Comparison of ENCODE assay signal across 26 mouse cellular contexts in genomic region chr7:100163506-100163905, GRCm38 (mm10). TPM values are rescaled to one million over a fixed set of nuclear protein-coding genes. Genes with fewer than 3 reads are reported as not detected.
DNase-seq lines count a peak whose midpoint lies in the region; ATAC-seq and TF ChIP-seq lines count a peak whose summit lies in the region.
"Had no signal": no experiment of that assay in that cellular context is flagged by ENCODE, and none has a peak within 500 bp of the region (broad histone marks: within the 10 kb centered on the region; RNA-seq: fewer than 3 reads in every experiment).

No protein-coding gene starts in this region.

- H3K4me1 ChIP-seq in embryonic facial prominence, embryonic 14.5 days (ENCODE audit: control insufficient read depth, insufficient read depth, low read length) = peaks cover 4% of the 10 kb centered on the region
- H3K4me1 ChIP-seq in embryonic facial prominence, embryonic 10.5 days = peaks cover 15% of the 10 kb centered on the region
- H3K4me1 ChIP-seq in intestine, embryonic 14.5 days (replicated peaks; ENCODE audit: control insufficient read depth, insufficient read depth, low read length) = 0 out of 2 replicates have a peak, but pooled peaks cover 6% of the 10 kb centered on the region
- H3K4me1 ChIP-seq in intestine, postnatal 0 days (replicated peaks; ENCODE audit: control insufficient read depth, insufficient read depth, low read length) = no peaks in the 10 kb centered on the region
- peaks cover 17% of the 10 kb centered on the region for H3K4me1 ChIP-seq in forebrain, embryonic 10.5 days

- no peak overlapping the region for H3K9ac ChIP-seq in embryonic facial prominence, embryonic 14.5 days (ENCODE audit: low read depth, low read length)
- no peak overlapping the region for H3K9ac ChIP-seq in intestine, embryonic 14.5 days (ENCODE audit: low read length)
- H3K9ac ChIP-seq in intestine, postnatal 0 days (ENCODE audit: low read depth, low read length) = no peak overlapping the region
- H3K9ac ChIP-seq: embryonic facial prominence, embryonic 15.5 days; forebrain, embryonic 12.5 days; forebrain, embryonic 15.5 days; hindbrain, embryonic 12.5 days had no signal

- ATAC-seq in embryonic facial prominence, embryonic 14.5 days (ENCODE audit: low read depth) = no peak
- ATAC-seq in intestine, embryonic 14.5 days (replicated peaks; ENCODE audit: low FRiP score, low TSS enrichment, low read depth) = no peak
- no peak for ATAC-seq in intestine, postnatal 0 days
- no peak for ATAC-seq in activated CD4-positive, CD25-positive, alpha-beta regulatory T cell, adult 4 months
- ATAC-seq: CD4-positive, CD25-positive, alpha-beta regulatory T cell, adult 4 months; forebrain, embryonic 15.5 days; hindbrain, postnatal 0 days; inflammation-experienced regulatory T-cells, adult 6 months; Patski had no signal

- no peaks in the 10 kb centered on the region for H3K27me3 ChIP-seq in embryonic facial prominence, embryonic 14.5 days (replicated peaks; ENCODE audit: control insufficient read depth, insufficient read depth, low read length)
- H3K27me3 ChIP-seq in embryonic facial prominence, embryonic 10.5 days (replicated peaks; ENCODE audit: low read depth, poor library complexity, severe bottlenecking) = 0 out of 2 replicates have a peak, but pooled peaks cover 1% of the 10 kb centered on the region
- H3K27me3 ChIP-seq in intestine, embryonic 14.5 days (replicated peaks; ENCODE audit: control insufficient read depth, insufficient read depth, low read length) = no peaks in the 10 kb centered on the region
- no peaks in the 10 kb centered on the region for H3K27me3 ChIP-seq in intestine, postnatal 0 days (replicated peaks; ENCODE audit: control insufficient read depth, insufficient read depth, low read length)
- H3K27me3 ChIP-seq in forebrain, embryonic 10.5 days (ENCODE audit: poor library complexity, severe bottlenecking) = peaks cover 2% of the 10 kb centered on the region; the same call in 1 of the 2 replicates
- H3K27me3 ChIP-seq: embryonic facial prominence, embryonic 15.5 days; forebrain, embryonic 12.5 days; forebrain, embryonic 15.5 days; hindbrain, embryonic 12.5 days; Patski had no signal

- no peak overlapping the region for H3K27ac ChIP-seq in embryonic facial prominence, embryonic 14.5 days (replicated peaks; ENCODE audit: low read depth, low read length)
- no peak overlapping the region for H3K27ac ChIP-seq in embryonic facial prominence, embryonic 10.5 days (replicated peaks)
- H3K27ac ChIP-seq in intestine, embryonic 14.5 days (ENCODE audit: low read depth) = no peak overlapping the region
- H3K27ac ChIP-seq in intestine, postnatal 0 days (ENCODE audit: low read depth, low read length) = no peak overlapping the region
- H3K27ac ChIP-seq in forebrain, embryonic 10.5 days = no peak overlapping the region
- H3K27ac ChIP-seq: embryonic facial prominence, embryonic 15.5 days; forebrain, embryonic 12.5 days; forebrain, embryonic 15.5 days; hindbrain, embryonic 12.5 days; hindbrain, postnatal 0 days had no signal

- no peaks in the 10 kb centered on the region for H3K9me3 ChIP-seq in embryonic facial prominence, embryonic 14.5 days (ENCODE audit: control insufficient read depth, low read length)
- no peaks in the 10 kb centered on the region for H3K9me3 ChIP-seq in embryonic facial prominence, embryonic 10.5 days
- no peaks in the 10 kb centered on the region for H3K9me3 ChIP-seq in intestine, embryonic 14.5 days (ENCODE audit: control insufficient read depth, low read length)
- no peaks in the 10 kb centered on the region for H3K9me3 ChIP-seq in intestine, postnatal 0 days (ENCODE audit: control insufficient read depth)
- H3K9me3 ChIP-seq in forebrain, embryonic 10.5 days = no peaks in the 10 kb centered on the region
- H3K9me3 ChIP-seq: embryonic facial prominence, embryonic 15.5 days; forebrain, embryonic 12.5 days; forebrain, embryonic 15.5 days; hindbrain, embryonic 12.5 days had no signal

- H3K36me3 ChIP-seq in embryonic facial prominence, embryonic 14.5 days (ENCODE audit: control insufficient read depth, insufficient read depth, low read length) = no peaks in the 10 kb centered on the region
- H3K36me3 ChIP-seq in embryonic facial prominence, embryonic 10.5 days (replicated peaks) = 0 out of 2 replicates have a peak, but pooled peaks cover 10% of the 10 kb centered on the region
- no peaks in the 10 kb centered on the region for H3K36me3 ChIP-seq in intestine, embryonic 14.5 days (ENCODE audit: control insufficient read depth, insufficient read depth, low read length)
- no peaks in the 10 kb centered on the region for H3K36me3 ChIP-seq in intestine, postnatal 0 days (ENCODE audit: control insufficient read depth, insufficient read depth)
- H3K36me3 ChIP-seq in forebrain, embryonic 10.5 days (replicated peaks) = peaks cover 4% of the 10 kb centered on the region; the same call in 1 of the 2 replicates
- H3K36me3 ChIP-seq: embryonic facial prominence, embryonic 15.5 days; forebrain, embryonic 12.5 days; forebrain, embryonic 15.5 days; hindbrain, embryonic 12.5 days had no signal

- 63% methylated on average over 4 of the region's 4 CpGs for WGBS in embryonic facial prominence, embryonic 14.5 days
- WGBS in embryonic facial prominence, embryonic 10.5 days = 88% methylated on average over 4 of the region's 4 CpGs
- 84% methylated on average over 4 of the region's 4 CpGs for WGBS in intestine, embryonic 14.5 days
- WGBS in intestine, postnatal 0 days = 83% methylated on average over 4 of the region's 4 CpGs
- WGBS in forebrain, embryonic 10.5 days = 92% methylated on average over 4 of the region's 4 CpGs

- peak; percentile 29 for DNase-seq in embryonic facial prominence, embryonic 14.5 days (ENCODE audit: low spot score)
- no peak for DNase-seq in embryonic facial prominence, embryonic 10.5 days (ENCODE audit: low spot score)
- peak; percentile 23 for DNase-seq in intestine, embryonic 14.5 days (ENCODE audit: low spot score)
- DNase-seq in Muller cell, postnatal 12 days (ENCODE audit: inconsistent ontology term) = peak; percentile 3
- DNase-seq in forebrain, embryonic 10.5 days (ENCODE audit: extremely low spot score, low spot score) = no peak
- DNase-seq: adrenal gland, adult 8-10 months; cerebellum, adult 11 months; cerebellum, adult 8-10 months; cerebellum, postnatal 10 days; cerebellum, postnatal 36 days; embryo, embryonic 11 days; gastrocnemius, postnatal 25 days; kidney, adult 11 months; kidney, adult 8-10 months had no signal

- H3K4me3 ChIP-seq in embryonic facial prominence, embryonic 14.5 days (ENCODE audit: low read depth, low read length) = no peak overlapping the region
- H3K4me3 ChIP-seq in embryonic facial prominence, embryonic 10.5 days = no peak overlapping the region
- no peak overlapping the region for H3K4me3 ChIP-seq in intestine, embryonic 14.5 days (ENCODE audit: low read depth, low read length)
- no peak overlapping the region for H3K4me3 ChIP-seq in intestine, postnatal 0 days (ENCODE audit: low read depth, low read length)
- no peak overlapping the region for H3K4me3 ChIP-seq in forebrain, embryonic 10.5 days
- H3K4me3 ChIP-seq: embryonic facial prominence, embryonic 15.5 days; forebrain, embryonic 12.5 days; forebrain, embryonic 15.5 days; hindbrain, embryonic 12.5 days had no signal

- no peak overlapping the region for H3K4me2 ChIP-seq in embryonic facial prominence, embryonic 14.5 days (ENCODE audit: low read depth, low read length)
- no peak overlapping the region for H3K4me2 ChIP-seq in intestine, embryonic 14.5 days (ENCODE audit: low read length)
- H3K4me2 ChIP-seq in intestine, postnatal 0 days (replicated peaks; ENCODE audit: low read depth) = no peak overlapping the region
- H3K4me2 ChIP-seq: embryonic facial prominence, embryonic 15.5 days; forebrain, embryonic 12.5 days; forebrain, embryonic 15.5 days; heart, embryonic 11.5 days; hindbrain, embryonic 12.5 days had no signal

- no peak for TF ChIP-seq CTCF in intestine, postnatal 0 days (IDR thresholded peaks at IDR 0.05; ENCODE audit: low read depth)

RNA-seq across cellular contexts. Expression of gene Lipt2, which starts 4.4 kb away (rescaled TPM):
- 21.0 and 27.1 TPM in 2 replicates for polyA plus RNA-seq in embryonic facial prominence, embryonic 14.5 days (2014; fragmentation: Nextera tagmentation; extraction: Ambion mirVana)
- polyA plus RNA-seq in embryonic facial prominence, embryonic 10.5 days (2016; fragmentation: Nextera tagmentation; extraction: Ambion mirVana) = 27.0 and 28.3 TPM in 2 replicates
- 29.7 and 35.7 TPM in 2 replicates for polyA plus RNA-seq in intestine, embryonic 14.5 days (2014; fragmentation: Nextera tagmentation; extraction: Ambion mirVana)
- 8.8 and 9.1 TPM in 2 replicates for polyA plus RNA-seq in intestine, postnatal 0 days (2015; fragmentation: Nextera tagmentation; extraction: Ambion mirVana)
- polyA plus RNA-seq in forebrain, embryonic 10.5 days (2016; fragmentation: Nextera tagmentation; extraction: Ambion mirVana) = 22.7 and 24.7 TPM in 2 replicates
- polyA plus RNA-seq in activated CD4-positive, CD25-positive, alpha-beta regulatory T cell, adult 4 months (2017; shearing (Covaris generic)) = under 1 TPM in 1 of 2 experiments, not detected in 1; 0.56 TPM
- polyA plus RNA-seq: CD4-positive, CD25-positive, alpha-beta regulatory T cell, adult 4 months had no signal

RNA-seq across cellular contexts. Expression of gene Kcne3, which starts 12.8 kb away (rescaled TPM):
- polyA plus RNA-seq in embryonic facial prominence, embryonic 14.5 days (2014; fragmentation: Nextera tagmentation; extraction: Ambion mirVana) = 12.4 and 13.3 TPM in 2 replicates
- 17.0 and 19.7 TPM in 2 replicates for polyA plus RNA-seq in embryonic facial prominence, embryonic 10.5 days (2016; fragmentation: Nextera tagmentation; extraction: Ambion mirVana)
- polyA plus RNA-seq in intestine, embryonic 14.5 days (2014; fragmentation: Nextera tagmentation; extraction: Ambion mirVana) = 73.1 and 74.5 TPM in 2 replicates
- 28.9 TPM in 2 replicates for polyA plus RNA-seq in intestine, postnatal 0 days (2015; fragmentation: Nextera tagmentation; extraction: Ambion mirVana)
- 6.5 and 10.0 TPM in 2 replicates for polyA plus RNA-seq in forebrain, embryonic 10.5 days (2016; fragmentation: Nextera tagmentation; extraction: Ambion mirVana)
- not detected for polyA plus RNA-seq in activated CD4-positive, CD25-positive, alpha-beta regulatory T cell, adult 4 months (2017; shearing (Covaris generic))
- polyA plus RNA-seq: C2C12; CD4-positive, CD25-positive, alpha-beta regulatory T cell, adult 4 months; inflammation-experienced regulatory T-cells, adult 6 months; Patski had no signal

RNA-seq across cellular contexts. Expression of gene Pold3, which starts 42.1 kb away (rescaled TPM):
- 46.1 and 50.6 TPM in 2 replicates for polyA plus RNA-seq in embryonic facial prominence, embryonic 14.5 days (2014; fragmentation: Nextera tagmentation; extraction: Ambion mirVana)
- polyA plus RNA-seq in embryonic facial prominence, embryonic 10.5 days (2016; fragmentation: Nextera tagmentation; extraction: Ambion mirVana) = 103 and 106 TPM in 2 replicates
- polyA plus RNA-seq in intestine, embryonic 14.5 days (2014; fragmentation: Nextera tagmentation; extraction: Ambion mirVana) = 64.8 and 70.6 TPM in 2 replicates
- polyA plus RNA-seq in intestine, postnatal 0 days (2015; fragmentation: Nextera tagmentation; extraction: Ambion mirVana) = 18.3 and 22.1 TPM in 2 replicates
- polyA plus RNA-seq in forebrain, embryonic 10.5 days (2016; fragmentation: Nextera tagmentation; extraction: Ambion mirVana) = 139 and 140 TPM in 2 replicates
- 10 to 100 TPM; 40.6 to 44.4 TPM for polyA plus RNA-seq in activated CD4-positive, CD25-positive, alpha-beta regulatory T cell, adult 4 months (2017; shearing (Covaris generic))

Comparison
In these comparisons a context has a peak if more than half of its experiments do, and no peak if none do; other contexts are left out.
1. DNase-seq: peak in embryonic facial prominence, embryonic 14.5 days (single experiment), intestine, embryonic 14.5 days (single experiment) and Muller cell, postnatal 12 days (single experiment); none in embryonic facial prominence, embryonic 10.5 days (single experiment) and forebrain, embryonic 10.5 days (single experiment).